Mouse (Mus musculus): ENCODE results near the gene Fthl17c. TPM values are rescaled to one million over a fixed set of nuclear protein-coding genes. Genes with fewer than 3 reads are reported as not detected.
"Not testable (repeated sequence)": the region's sequence is repeated elsewhere in the genome, so short reads cannot be mapped to it uniquely, and the experiment has no call there.

Gene Fthl17c
- polyA plus RNA-seq (2012; rRNA removed) = not detected in 2 replicates
- polyA plus RNA-seq (2014; fragmentation: Nextera tagmentation; extraction: Ambion mirVana) = not detected in 2 replicates

DNA sequence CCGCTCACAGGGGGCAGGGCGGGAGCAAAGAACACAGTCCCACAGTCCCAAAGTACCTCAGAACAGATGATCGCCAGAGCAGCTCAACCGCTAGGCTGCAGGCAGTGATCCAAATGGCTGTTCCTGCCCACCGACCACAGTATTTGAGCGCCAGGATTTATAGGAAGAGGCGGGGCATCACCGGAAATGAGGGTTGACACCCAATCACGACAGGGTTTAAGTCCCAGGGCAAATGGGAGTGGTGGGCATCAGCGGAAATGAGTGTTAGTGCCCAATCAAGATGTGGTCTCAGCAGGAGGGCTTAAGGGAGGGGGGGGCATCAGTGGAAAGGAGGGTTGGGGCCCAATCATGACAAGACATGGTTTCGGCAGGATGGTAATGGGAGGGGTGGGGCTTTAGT is at the start of gene Fthl17c:
Gene Fthl17c, minus strand, starts transcription at position 101 of the 400 bp plus-strand sequence.
- DNase-seq (ENCODE audit: low spot score); H3K27ac ChIP-seq (replicated peaks; ENCODE audit: low read depth, low read length); H3K9ac ChIP-seq (ENCODE audit: low read depth, low read length, severe bottlenecking); H3K27me3 ChIP-seq (ENCODE audit: control insufficient read depth, insufficient read depth, low read length); H3K36me3 ChIP-seq (ENCODE audit: control insufficient read depth, insufficient read depth, low read length); H3K4me3 ChIP-seq (replicated peaks; ENCODE audit: low read length); ATAC-seq (ENCODE audit: low FRiP score, low read depth); H3K4me1 ChIP-seq (ENCODE audit: control insufficient read depth, insufficient read depth, low read length); H3K4me2 ChIP-seq (replicated peaks; ENCODE audit: low read depth, low read length, severe bottlenecking); H3K9me3 ChIP-seq (ENCODE audit: control insufficient read depth, low read length): not testable (repeated sequence)
- no CpG with 5 or more reads among the region's 11 CpGs for WGBS

DNA sequence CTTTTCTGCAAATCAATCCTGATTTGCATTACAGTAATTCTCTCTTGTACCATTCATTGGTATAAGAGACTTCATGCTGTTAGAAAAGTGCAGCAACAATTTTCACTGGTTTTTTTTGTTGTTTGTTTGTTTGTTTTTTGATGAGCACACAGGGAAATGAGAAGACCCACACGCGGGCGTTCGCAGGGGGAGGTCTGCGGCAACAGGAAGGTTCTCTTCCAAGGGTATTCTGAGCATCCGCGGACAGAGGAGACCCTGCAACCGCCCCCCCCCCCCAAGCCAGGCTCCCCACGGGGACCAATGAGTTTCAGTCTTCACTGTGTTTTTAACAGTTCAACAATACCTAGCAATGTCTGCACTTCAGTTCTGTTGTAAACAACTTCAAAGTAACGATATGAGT is 43.1 kb upstream of the Fthl17c start:
- 61% methylated on average over 10 of the region's 10 CpGs for WGBS
- no peak overlapping the region for H3K9ac ChIP-seq (ENCODE audit: low read depth, low read length, severe bottlenecking)
- H3K4me3 ChIP-seq (replicated peaks; ENCODE audit: low read length) = no peak overlapping the region

DNA sequence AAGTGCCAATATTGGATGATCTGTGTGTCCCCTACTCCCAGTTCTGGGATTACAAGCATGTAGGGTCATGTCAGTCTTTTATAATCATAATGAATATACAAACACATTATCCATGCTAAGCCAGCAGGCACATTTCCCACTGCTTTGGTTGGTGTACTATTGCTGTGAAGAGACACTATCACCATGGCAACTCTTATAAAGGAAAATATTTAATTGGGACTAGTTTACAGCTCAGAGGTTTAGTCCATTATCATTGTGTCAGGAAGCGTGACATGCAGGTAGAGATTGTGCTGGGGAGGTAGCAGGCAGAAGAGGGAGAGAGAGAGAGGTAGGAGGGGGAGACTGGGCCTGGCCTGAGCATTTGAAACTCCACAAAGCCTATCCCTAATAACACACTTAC is 39.7 kb upstream of the Fthl17c start:
- Histone ChIP-seq H3K9ac (ENCODE audit: low read depth, low read length, severe bottlenecking) (no peak overlapping the region), H3K36me3 (ENCODE audit: control insufficient read depth, insufficient read depth, low read length) (no peaks in the 10 kb centered on the region), H3K4me3 (replicated peaks; ENCODE audit: low read length) (no peak overlapping the region), H3K4me1 (ENCODE audit: control insufficient read depth, insufficient read depth, low read length) (no peaks in the 10 kb centered on the region), H3K9me3 (ENCODE audit: control insufficient read depth, low read length) (no peaks in the 10 kb centered on the region), H3K4me2 (replicated peaks; ENCODE audit: low read depth, low read length, severe bottlenecking) (no peak overlapping the region), H3K27ac (replicated peaks; ENCODE audit: low read depth, low read length) (no peak overlapping the region), H3K27me3 (ENCODE audit: control insufficient read depth, insufficient read depth, low read length) (no peaks in the 10 kb centered on the region)
- 73% methylated on average over 1 of the region's 1 CpGs for WGBS
- DNase-seq (ENCODE audit: low spot score) (no peak), ATAC-seq (ENCODE audit: low FRiP score, low read depth) (no peak)
- TF ChIP-seq POLR2A (IDR thresholded peaks at IDR 0.05; ENCODE audit: borderline replicate concordance, extremely low read depth, insufficient read depth, insufficient read length) = no peak

More for the DNA sequence above, 43.1 kb upstream of the Fthl17c start:
- no peaks in the 10 kb centered on the region for H3K9me3 ChIP-seq (ENCODE audit: control insufficient read depth, low read length)
- no peak overlapping the region for H3K4me2 ChIP-seq (replicated peaks; ENCODE audit: low read depth, low read length, severe bottlenecking)
- no peak for TF ChIP-seq POLR2A (IDR thresholded peaks at IDR 0.05; ENCODE audit: borderline replicate concordance, extremely low read depth, insufficient read depth, insufficient read length)
- no peaks in the 10 kb centered on the region for H3K27me3 ChIP-seq (ENCODE audit: control insufficient read depth, insufficient read depth, low read length)
- ATAC-seq (ENCODE audit: low FRiP score, low read depth) (no peak), DNase-seq (ENCODE audit: low spot score) (no peak)
- no peaks in the 10 kb centered on the region for H3K4me1 ChIP-seq (ENCODE audit: control insufficient read depth, insufficient read depth, low read length)
- no peak overlapping the region for H3K27ac ChIP-seq (replicated peaks; ENCODE audit: low read depth, low read length)
- H3K36me3 ChIP-seq (ENCODE audit: control insufficient read depth, insufficient read depth, low read length) = no peaks in the 10 kb centered on the region

DNA sequence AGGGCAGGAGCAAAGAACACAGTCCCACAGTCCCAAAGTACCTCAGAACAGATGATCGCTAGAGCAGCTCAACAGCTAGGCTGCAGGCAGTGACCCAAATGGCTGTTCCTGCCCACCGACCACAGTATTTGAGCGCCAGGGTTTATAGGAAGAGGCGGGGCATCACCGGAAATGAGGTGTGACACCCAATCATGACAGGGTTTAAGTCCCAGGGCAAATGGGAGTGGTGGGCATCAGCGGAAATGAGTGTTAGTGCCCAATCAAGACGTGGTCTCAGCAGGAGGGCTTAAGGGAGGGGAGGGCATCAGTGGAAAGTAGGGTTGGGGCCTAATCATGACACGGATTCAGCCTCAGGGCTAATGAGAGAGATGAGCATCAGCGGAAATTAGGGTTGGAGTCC is 10.3 kb upstream of the Fthl17c start, which contains the start of gene Fthl17d:
Gene Fthl17d, minus strand, starts transcription at position 101 of the 400 bp plus-strand sequence.
- not testable (repeated sequence) for H3K9me3 ChIP-seq (ENCODE audit: control insufficient read depth, low read length); H3K4me2 ChIP-seq (replicated peaks; ENCODE audit: low read depth, low read length, severe bottlenecking); H3K27me3 ChIP-seq (ENCODE audit: control insufficient read depth, insufficient read depth, low read length); H3K27ac ChIP-seq (replicated peaks; ENCODE audit: low read depth, low read length); H3K4me3 ChIP-seq (replicated peaks; ENCODE audit: low read length); H3K9ac ChIP-seq (ENCODE audit: low read depth, low read length, severe bottlenecking); DNase-seq (ENCODE audit: low spot score); H3K4me1 ChIP-seq (ENCODE audit: control insufficient read depth, insufficient read depth, low read length); H3K36me3 ChIP-seq (ENCODE audit: control insufficient read depth, insufficient read depth, low read length); ATAC-seq (ENCODE audit: low FRiP score, low read depth)
- WGBS = no CpG with 5 or more reads among the region's 9 CpGs

DNA sequence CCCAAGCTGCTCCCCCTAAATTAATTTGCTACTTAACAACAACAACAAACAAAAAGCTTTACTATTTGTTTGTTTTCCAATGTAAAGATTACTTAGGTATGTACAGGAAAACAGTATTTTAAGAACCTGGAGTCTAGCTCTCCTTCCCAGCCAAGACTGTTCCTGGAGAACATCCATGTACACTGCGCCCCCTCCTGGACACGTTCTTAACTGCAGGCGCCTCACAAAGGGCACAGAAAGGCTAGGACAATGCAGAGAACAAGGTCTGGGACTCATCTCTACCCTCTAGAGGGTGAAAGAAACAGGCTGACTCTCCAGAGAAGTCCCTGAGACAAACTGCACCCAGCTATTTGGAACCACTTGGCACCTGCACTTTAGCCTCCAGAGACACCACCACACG is 11.7 kb downstream of the Fthl17c start:
- H3K27me3 ChIP-seq (ENCODE audit: control insufficient read depth, insufficient read depth, low read length); ATAC-seq (ENCODE audit: low FRiP score, low read depth); H3K36me3 ChIP-seq (ENCODE audit: control insufficient read depth, insufficient read depth, low read length); H3K4me1 ChIP-seq (ENCODE audit: control insufficient read depth, insufficient read depth, low read length); H3K4me3 ChIP-seq (replicated peaks; ENCODE audit: low read length); H3K9ac ChIP-seq (ENCODE audit: low read depth, low read length, severe bottlenecking); H3K4me2 ChIP-seq (replicated peaks; ENCODE audit: low read depth, low read length, severe bottlenecking); DNase-seq (ENCODE audit: low spot score); H3K27ac ChIP-seq (replicated peaks; ENCODE audit: low read depth, low read length); H3K9me3 ChIP-seq (ENCODE audit: control insufficient read depth, low read length): not testable (repeated sequence)
- WGBS = 40% methylated on average over 4 of the region's 4 CpGs

DNA sequence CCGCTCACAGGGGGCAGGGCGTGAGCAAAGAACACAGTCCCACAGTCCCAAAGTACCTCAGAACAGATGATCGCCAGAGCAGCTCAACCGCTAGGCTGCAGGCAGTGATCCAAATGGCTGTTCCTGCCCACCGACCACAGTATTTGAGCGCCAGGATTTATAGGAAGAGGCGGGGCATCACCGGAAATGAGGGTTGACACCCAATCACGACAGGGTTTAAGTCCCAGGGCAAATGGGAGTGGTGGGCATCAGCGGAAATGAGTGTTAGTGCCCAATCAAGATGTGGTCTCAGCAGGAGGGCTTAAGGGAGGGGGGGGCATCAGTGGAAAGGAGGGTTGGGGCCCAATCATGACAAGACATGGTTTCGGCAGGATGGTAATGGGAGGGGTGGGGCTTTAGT is 13.5 kb downstream of the Fthl17c start, which contains the start of gene Fthl17b:
Gene Fthl17b, minus strand, starts transcription at position 101 of the 400 bp plus-strand sequence.
- not testable (repeated sequence) for H3K36me3 ChIP-seq (ENCODE audit: control insufficient read depth, insufficient read depth, low read length); H3K27ac ChIP-seq (replicated peaks; ENCODE audit: low read depth, low read length); ATAC-seq (ENCODE audit: low FRiP score, low read depth); H3K27me3 ChIP-seq (ENCODE audit: control insufficient read depth, insufficient read depth, low read length); H3K9me3 ChIP-seq (ENCODE audit: control insufficient read depth, low read length); DNase-seq (ENCODE audit: low spot score); H3K9ac ChIP-seq (ENCODE audit: low read depth, low read length, severe bottlenecking); H3K4me3 ChIP-seq (replicated peaks; ENCODE audit: low read length); H3K4me2 ChIP-seq (replicated peaks; ENCODE audit: low read depth, low read length, severe bottlenecking); H3K4me1 ChIP-seq (ENCODE audit: control insufficient read depth, insufficient read depth, low read length)
- WGBS = 88% methylated on average over 3 of the region's 11 CpGs

DNA sequence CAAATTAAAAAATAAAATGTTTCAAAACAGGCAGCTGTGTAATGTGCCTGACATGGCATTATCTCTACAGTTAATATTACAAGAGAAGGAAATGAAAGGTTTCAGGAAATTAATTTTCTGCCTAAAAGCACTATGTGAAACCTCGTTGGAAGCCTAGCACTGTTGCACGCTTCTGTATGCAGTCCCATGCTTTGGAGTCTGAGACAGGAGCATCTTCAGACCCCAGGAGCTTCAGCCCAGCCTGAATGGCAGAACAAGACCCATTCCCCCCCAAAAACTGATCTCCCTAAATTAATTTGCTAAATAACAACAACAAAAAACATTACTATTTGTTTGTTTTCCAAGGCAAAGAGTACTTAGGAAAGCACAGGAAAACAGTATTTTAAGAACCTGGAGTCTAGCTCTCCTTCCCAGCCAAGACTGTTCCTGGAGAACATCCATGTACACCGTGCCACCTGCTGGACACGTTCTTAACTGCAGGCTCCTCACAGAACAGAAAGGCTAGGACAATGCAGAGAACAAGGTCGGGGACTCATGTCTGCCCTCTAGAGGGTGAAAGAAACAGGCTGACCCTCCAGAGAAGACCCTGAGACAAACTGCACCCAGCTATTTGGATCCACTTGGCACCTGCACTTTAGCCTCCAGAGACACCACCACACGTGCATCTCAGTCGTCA is 28.1 kb downstream of the Fthl17c start:
- not testable (repeated sequence) for H3K4me1 ChIP-seq (ENCODE audit: control insufficient read depth, insufficient read depth, low read length); H3K4me2 ChIP-seq (replicated peaks; ENCODE audit: low read depth, low read length, severe bottlenecking); H3K27ac ChIP-seq (replicated peaks; ENCODE audit: low read depth, low read length); H3K9me3 ChIP-seq (ENCODE audit: control insufficient read depth, low read length); H3K36me3 ChIP-seq (ENCODE audit: control insufficient read depth, insufficient read depth, low read length); H3K27me3 ChIP-seq (ENCODE audit: control insufficient read depth, insufficient read depth, low read length); H3K9ac ChIP-seq (ENCODE audit: low read depth, low read length, severe bottlenecking); ATAC-seq (ENCODE audit: low FRiP score, low read depth); H3K4me3 ChIP-seq (replicated peaks; ENCODE audit: low read length)
- DNase-seq (ENCODE audit: low spot score) = peak; percentile 79
- 20% methylated on average over 5 of the region's 7 CpGs for WGBS

All from limb, embryonic 14.5 days (tissue).